Mouse (Mus musculus): ENCODE measurements around the gene Insm2. TPM values are rescaled to one million over a fixed set of nuclear protein-coding genes. Genes with fewer than 3 reads are reported as not detected.
A peak's percentile ranks its signal among the peaks of the same experiment; 100 is the strongest.

The Insm2 gene
- polyA plus RNA-seq, 1 experiment from 2014 or later, result 0.13 TPM

DNA sequence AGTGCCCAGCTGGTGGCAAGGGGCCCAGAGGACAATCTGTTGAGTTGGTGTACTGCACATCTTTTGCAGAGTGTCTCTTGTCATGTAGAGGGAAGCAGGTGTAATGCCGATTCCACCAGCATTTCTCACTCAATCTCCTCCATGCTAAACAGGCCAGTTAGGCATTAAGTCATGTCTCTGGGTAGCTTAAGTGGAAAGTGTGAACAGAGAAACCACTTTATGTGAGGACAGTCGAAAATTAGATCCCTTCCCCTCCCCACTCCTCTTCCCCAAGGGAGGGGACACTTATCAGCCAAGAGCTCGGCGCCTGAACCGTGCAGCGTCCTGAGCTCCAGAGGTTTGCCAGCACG, 715 bp upstream of the Insm2 start:
- no peak overlapping the region for H3K27ac ChIP-seq (ENCODE audit: low read length)
- WGBS, result 5% methylated on average over 7 of the region's 7 CpGs
- peaks cover 41% of the 10 kb centered on the region for H3K27me3 ChIP-seq (ENCODE audit: control insufficient read depth, insufficient read depth, low read depth, low read length)
- peak overlapping the region; percentile 48 for H3K4me3 ChIP-seq (ENCODE audit: low read length)
- no peaks in the 10 kb centered on the region for H3K36me3 ChIP-seq (ENCODE audit: control insufficient read depth, insufficient read depth, low read length)
- peaks cover 17% of the 10 kb centered on the region for H3K4me1 ChIP-seq (replicated peaks; ENCODE audit: control insufficient read depth, insufficient read depth, low read length)
- H3K9me3 ChIP-seq (ENCODE audit: control insufficient read depth, low read length), result no peaks in the 10 kb centered on the region
- peak overlapping the region; percentile 71 for H3K4me2 ChIP-seq (ENCODE audit: low read depth, low read length)
- H3K9ac ChIP-seq (ENCODE audit: low read length), result no peak overlapping the region
- no peak for ATAC-seq (ENCODE audit: low read depth)

GRCm38 (mm10) chr12:55599639-55600502, 644 bp downstream of the Insm2 start:
- Histone ChIP-seq H3K4me2 (ENCODE audit: low read depth, low read length) (peak overlapping the region; percentile 71), H3K9ac (ENCODE audit: low read length) (no peak overlapping the region), H3K9me3 (ENCODE audit: control insufficient read depth, low read length) (no peaks in the 10 kb centered on the region), H3K4me1 (replicated peaks; ENCODE audit: control insufficient read depth, insufficient read depth, low read length) (peaks cover 17% of the 10 kb centered on the region), H3K4me3 (ENCODE audit: low read length) (peak overlapping the region; percentile 48), H3K27ac (ENCODE audit: low read length) (no peak overlapping the region), H3K27me3 (ENCODE audit: control insufficient read depth, insufficient read depth, low read depth, low read length) (peaks cover 41% of the 10 kb centered on the region), H3K36me3 (ENCODE audit: control insufficient read depth, insufficient read depth, low read length) (no peaks in the 10 kb centered on the region)
- under 1% methylated on average over 106 of the region's 109 CpGs for WGBS
- ATAC-seq (ENCODE audit: low read depth), result peak; percentile 94

GRCm38 (mm10) chr12:55600503-55600994, 1.3 kb downstream of the Insm2 start:
- Histone ChIP-seq H3K4me3 (ENCODE audit: low read length) (peak overlapping the region; percentile 25; the same call in 1 of the 2 replicates), H3K4me1 (replicated peaks; ENCODE audit: control insufficient read depth, insufficient read depth, low read length) (peaks cover 17% of the 10 kb centered on the region), H3K27ac (ENCODE audit: low read length) (no peak overlapping the region), H3K27me3 (ENCODE audit: control insufficient read depth, insufficient read depth, low read depth, low read length) (peaks cover 41% of the 10 kb centered on the region), H3K36me3 (ENCODE audit: control insufficient read depth, insufficient read depth, low read length) (no peaks in the 10 kb centered on the region), H3K9ac (ENCODE audit: low read length) (no peak overlapping the region), H3K9me3 (ENCODE audit: control insufficient read depth, low read length) (no peaks in the 10 kb centered on the region), H3K4me2 (ENCODE audit: low read depth, low read length) (peak overlapping the region; percentile 71; the same call in 1 of the 2 replicates)
- WGBS, result 4% methylated on average over 42 of the region's 42 CpGs
- peak; percentile 30 for ATAC-seq (ENCODE audit: low read depth)

- no peaks in the 10 kb centered on the region for H3K9me3 ChIP-seq (ENCODE audit: control insufficient read depth, low read length)
- ATAC-seq (ENCODE audit: low read depth), result no peak
- 64% methylated on average over 3 of the region's 3 CpGs for WGBS
These were observed 5.2 kb downstream of the Insm2 start for GRCm38 (mm10) chr12:55604411-55604810.

DNA sequence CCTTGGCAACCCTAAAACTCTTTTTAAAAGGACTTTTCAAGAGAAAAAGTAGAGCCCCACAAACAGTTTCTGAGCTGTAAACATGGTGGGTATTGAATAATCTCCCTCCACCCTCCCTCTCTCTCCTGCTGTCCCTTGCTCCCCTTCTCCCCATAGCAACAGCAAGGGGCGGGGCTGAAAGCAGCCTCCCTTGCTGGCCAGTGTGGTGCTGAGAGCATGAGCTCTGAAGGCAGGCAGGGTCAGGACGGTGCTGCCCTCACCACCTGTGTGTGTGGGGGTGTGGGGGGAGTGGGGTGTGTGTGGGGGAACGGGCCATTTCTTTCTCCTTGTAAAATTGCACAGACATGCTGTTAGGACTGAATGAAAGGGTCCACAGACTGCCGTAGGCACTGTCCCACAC, 8.7 kb downstream of the Insm2 start:
- no peaks in the 10 kb centered on the region for H3K9me3 ChIP-seq (ENCODE audit: control insufficient read depth, low read length)
- H3K9ac ChIP-seq (ENCODE audit: low read length), result no peak overlapping the region
- no peaks in the 10 kb centered on the region for H3K36me3 ChIP-seq (ENCODE audit: control insufficient read depth, insufficient read depth, low read length)
- H3K27ac ChIP-seq (ENCODE audit: low read length), result no peak overlapping the region
- no peak overlapping the region for H3K4me3 ChIP-seq (ENCODE audit: low read length)
- 32% methylated on average over 4 of the region's 4 CpGs for WGBS
- no peaks in the 10 kb centered on the region for H3K27me3 ChIP-seq (ENCODE audit: control insufficient read depth, insufficient read depth, low read depth, low read length)
- no peaks in the 10 kb centered on the region for H3K4me1 ChIP-seq (replicated peaks; ENCODE audit: control insufficient read depth, insufficient read depth, low read length)
- ATAC-seq (ENCODE audit: low read depth), result no peak
- no peak overlapping the region for H3K4me2 ChIP-seq (ENCODE audit: low read depth, low read length)

More at GRCm38 (mm10) chr12:55604411-55604810, 5.2 kb downstream of the Insm2 start:
- Histone ChIP-seq H3K27ac (ENCODE audit: low read length) (no peak overlapping the region), H3K4me1 (replicated peaks; ENCODE audit: control insufficient read depth, insufficient read depth, low read length) (peaks cover 9% of the 10 kb centered on the region), H3K4me2 (ENCODE audit: low read depth, low read length) (no peak overlapping the region), H3K27me3 (ENCODE audit: control insufficient read depth, insufficient read depth, low read depth, low read length) (peaks cover 19% of the 10 kb centered on the region), H3K36me3 (ENCODE audit: control insufficient read depth, insufficient read depth, low read length) (no peaks in the 10 kb centered on the region), H3K4me3 (ENCODE audit: low read length) (no peak overlapping the region), H3K9ac (ENCODE audit: low read length) (no peak overlapping the region)

GRCm38 (mm10) chr12:55610812-55611211, 11.6 kb downstream of the Insm2 start:
- Histone ChIP-seq H3K27me3 (ENCODE audit: control insufficient read depth, insufficient read depth, low read depth, low read length) (no peaks in the 10 kb centered on the region), H3K4me1 (replicated peaks; ENCODE audit: control insufficient read depth, insufficient read depth, low read length) (no peaks in the 10 kb centered on the region), H3K9me3 (ENCODE audit: control insufficient read depth, low read length) (no peaks in the 10 kb centered on the region), H3K9ac (ENCODE audit: low read length) (no peak overlapping the region), H3K36me3 (ENCODE audit: control insufficient read depth, insufficient read depth, low read length) (no peaks in the 10 kb centered on the region), H3K27ac (ENCODE audit: low read length) (no peak overlapping the region), H3K4me2 (ENCODE audit: low read depth, low read length) (no peak overlapping the region), H3K4me3 (ENCODE audit: low read length) (no peak overlapping the region)
- WGBS, result 54% methylated on average over 2 of the region's 2 CpGs
- no peak for ATAC-seq (ENCODE audit: low read depth)

GRCm38 (mm10) chr12:55620321-55620720, 21.1 kb downstream of the Insm2 start:
- Histone ChIP-seq H3K27ac (ENCODE audit: low read length) (no peak overlapping the region), H3K36me3 (ENCODE audit: control insufficient read depth, insufficient read depth, low read length) (no peaks in the 10 kb centered on the region), H3K9me3 (ENCODE audit: control insufficient read depth, low read length) (no peaks in the 10 kb centered on the region), H3K4me3 (ENCODE audit: low read length) (no peak overlapping the region), H3K4me2 (ENCODE audit: low read depth, low read length) (no peak overlapping the region), H3K27me3 (ENCODE audit: control insufficient read depth, insufficient read depth, low read depth, low read length) (no peaks in the 10 kb centered on the region), H3K4me1 (replicated peaks; ENCODE audit: control insufficient read depth, insufficient read depth, low read length) (no peaks in the 10 kb centered on the region), H3K9ac (ENCODE audit: low read length) (no peak overlapping the region)
- WGBS, result 85% methylated on average over 2 of the region's 2 CpGs
- no peak for ATAC-seq (ENCODE audit: low read depth)

DNA sequence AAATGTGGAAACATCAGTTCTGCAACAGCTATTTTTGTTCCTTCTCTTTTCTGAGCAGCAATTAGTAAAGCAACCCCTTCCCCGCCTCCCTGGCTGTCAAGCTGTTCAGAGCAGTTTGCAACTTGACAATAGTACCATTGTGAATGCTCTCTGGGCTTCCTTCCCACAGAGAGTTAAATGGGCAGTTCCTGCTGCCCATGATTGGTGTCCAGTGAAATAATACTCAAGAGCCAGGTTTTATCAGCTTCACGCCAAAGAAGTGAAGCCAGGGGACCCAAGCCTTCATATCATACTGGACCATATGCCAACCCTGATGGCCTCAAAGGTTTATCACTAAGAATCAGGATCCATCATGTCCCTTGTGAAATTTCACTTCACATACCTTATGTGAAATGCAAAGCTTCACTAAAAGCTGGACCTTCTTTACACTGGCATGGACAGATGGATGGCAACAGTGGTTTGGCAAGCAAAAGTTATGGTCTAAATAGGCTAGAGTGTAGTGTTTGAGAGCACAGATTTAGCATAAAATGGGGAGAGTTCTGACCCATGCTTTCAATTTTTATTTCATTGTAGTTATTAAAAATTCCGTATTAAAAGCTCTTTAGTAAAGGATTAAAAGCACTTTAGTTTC, 23.5 kb downstream of the Insm2 start:
- no peak for ATAC-seq (ENCODE audit: low read depth)
- 51% methylated on average over 3 of the region's 3 CpGs for WGBS
- Histone ChIP-seq H3K27me3 (ENCODE audit: control insufficient read depth, insufficient read depth, low read depth, low read length) (no peaks in the 10 kb centered on the region), H3K4me3 (ENCODE audit: low read length) (no peak overlapping the region), H3K36me3 (ENCODE audit: control insufficient read depth, insufficient read depth, low read length) (no peaks in the 10 kb centered on the region), H3K4me1 (replicated peaks; ENCODE audit: control insufficient read depth, insufficient read depth, low read length) (no peaks in the 10 kb centered on the region), H3K9ac (ENCODE audit: low read length) (no peak overlapping the region), H3K4me2 (ENCODE audit: low read depth, low read length) (no peak overlapping the region), H3K27ac (ENCODE audit: low read length) (no peak overlapping the region), H3K9me3 (ENCODE audit: control insufficient read depth, low read length) (no peaks in the 10 kb centered on the region)

- Histone ChIP-seq H3K9ac (ENCODE audit: low read length) (no peak overlapping the region), H3K4me1 (replicated peaks; ENCODE audit: control insufficient read depth, insufficient read depth, low read length) (no peaks in the 10 kb centered on the region), H3K4me3 (ENCODE audit: low read length) (no peak overlapping the region), H3K9me3 (ENCODE audit: control insufficient read depth, low read length) (no peaks in the 10 kb centered on the region), H3K27me3 (ENCODE audit: control insufficient read depth, insufficient read depth, low read depth, low read length) (no peaks in the 10 kb centered on the region), H3K4me2 (ENCODE audit: low read depth, low read length) (no peak overlapping the region), H3K27ac (ENCODE audit: low read length) (no peak overlapping the region), H3K36me3 (ENCODE audit: control insufficient read depth, insufficient read depth, low read length) (no peaks in the 10 kb centered on the region)
- no peak for ATAC-seq (ENCODE audit: low read depth)
- WGBS, result 86% methylated on average over 5 of the region's 5 CpGs
These were observed 24.0 kb downstream of the Insm2 start for GRCm38 (mm10) chr12:55623254-55623653.

Measured in lung, embryonic 16.5 days (tissue).